Mouse (Mus musculus): Measurements from ENCODE around the gene Mpp2.

Gene Mpp2

DNA sequence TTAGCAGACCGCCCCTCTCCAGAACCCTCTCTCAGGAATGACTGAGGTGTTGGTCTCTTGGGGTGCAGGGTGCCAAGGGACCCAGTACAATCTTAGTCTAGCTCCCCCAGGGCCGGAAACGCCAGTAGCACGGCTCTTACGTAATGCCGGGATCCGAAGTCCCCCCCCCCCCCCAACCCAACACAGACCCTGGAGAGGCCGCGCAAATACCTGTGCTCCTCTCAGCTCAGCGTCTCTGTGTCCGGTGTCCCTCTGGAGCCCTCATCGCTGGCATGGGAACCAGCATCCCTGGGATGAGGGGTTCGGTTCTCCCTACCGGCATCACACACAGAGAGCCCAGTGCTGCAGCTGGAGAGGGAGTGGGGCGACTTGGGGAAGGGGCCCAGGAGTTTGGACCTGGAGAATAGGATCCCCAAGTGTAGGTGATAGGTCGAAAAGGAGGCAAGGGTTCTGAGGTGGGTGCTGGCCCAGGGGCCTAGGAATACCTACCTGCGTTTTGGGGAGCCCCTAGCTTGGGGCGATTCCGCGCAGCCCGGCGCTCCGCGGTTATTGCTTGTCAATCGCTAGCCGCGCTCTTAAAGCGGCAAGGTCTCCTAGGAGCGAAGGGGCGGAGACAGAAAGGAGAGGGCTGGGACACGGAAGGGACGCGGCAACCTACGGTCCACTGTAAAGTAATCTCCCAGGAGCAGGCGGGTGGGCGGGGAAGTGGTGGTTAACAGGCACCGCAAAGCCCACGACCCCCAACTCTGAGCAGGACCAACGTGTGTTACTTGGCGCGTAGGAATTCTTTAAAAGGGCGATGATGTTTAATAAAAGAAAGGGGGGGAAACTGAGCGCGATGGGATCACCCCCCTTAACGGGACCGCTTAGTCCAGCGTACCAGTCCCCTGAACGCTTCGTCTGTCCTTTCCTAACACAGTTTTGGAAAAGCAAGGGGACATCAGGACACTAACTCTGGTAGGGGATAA, at the start of gene Mpp2:
Gene Mpp2 (minus strand): TSS at position 585 of the 968 bp plus-strand sequence.
- in situ Hi-C loops (cut with MboI; ENCODE audit: low sequenced_read_pairs) = no loop called here

GRCm38 (mm10) chr11:102137625-102138446, 49.5 kb upstream of the Mpp2 start:
- in situ Hi-C loops (cut with MboI; ENCODE audit: low sequenced_read_pairs) = loop anchor here (5.0 kb wide), 1 partner anchor 71 kb away; no protein-coding TSS in a partner anchor

DNA sequence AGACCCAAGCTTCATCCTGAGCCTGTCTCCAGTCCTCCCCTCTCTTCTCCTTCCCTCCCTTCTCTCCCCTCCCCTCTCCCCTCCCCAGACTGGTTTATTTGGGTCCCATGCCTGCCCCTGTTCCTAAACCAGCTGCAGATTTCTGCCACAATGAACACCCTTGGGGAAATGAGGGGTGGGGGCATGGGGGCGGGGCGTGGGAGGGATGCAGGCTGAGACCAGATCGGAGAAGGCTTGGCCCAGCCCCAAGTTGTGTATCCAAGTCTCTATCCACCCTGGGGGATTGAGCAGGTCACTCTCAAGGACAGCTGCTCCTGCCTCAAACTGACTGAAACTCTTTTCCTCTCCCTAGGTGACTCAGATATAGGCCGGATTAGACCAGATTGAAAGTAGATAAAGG, 46.2 kb upstream of the Mpp2 start:
- in situ Hi-C loops (cut with MboI; ENCODE audit: low sequenced_read_pairs) = no loop called here

DNA sequence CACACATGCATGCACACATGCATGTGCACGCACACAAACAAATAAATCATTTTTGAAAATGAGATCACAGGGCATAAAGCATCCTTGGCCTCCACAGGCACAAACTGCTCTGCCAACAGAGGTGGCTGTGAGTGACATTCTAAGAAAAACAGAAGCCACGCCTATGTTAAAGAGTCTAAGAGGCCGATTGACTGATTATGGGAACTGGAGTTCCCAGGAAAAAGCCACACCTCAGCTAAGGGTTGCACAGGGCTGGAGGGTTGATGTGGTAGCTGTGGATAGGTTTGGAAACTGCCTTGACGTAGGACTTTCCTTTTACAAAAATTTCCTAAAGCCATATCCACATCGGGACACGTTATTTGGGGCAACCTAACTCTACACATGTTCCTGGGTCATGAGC, 29.1 kb upstream of the Mpp2 start:
- in situ Hi-C loops (cut with MboI; ENCODE audit: low sequenced_read_pairs) = no loop called here

GRCm38 (mm10) chr11:102116241-102116640, 27.9 kb upstream of the Mpp2 start:
- in situ Hi-C loops (cut with MboI; ENCODE audit: low sequenced_read_pairs) = no loop called here

DNA sequence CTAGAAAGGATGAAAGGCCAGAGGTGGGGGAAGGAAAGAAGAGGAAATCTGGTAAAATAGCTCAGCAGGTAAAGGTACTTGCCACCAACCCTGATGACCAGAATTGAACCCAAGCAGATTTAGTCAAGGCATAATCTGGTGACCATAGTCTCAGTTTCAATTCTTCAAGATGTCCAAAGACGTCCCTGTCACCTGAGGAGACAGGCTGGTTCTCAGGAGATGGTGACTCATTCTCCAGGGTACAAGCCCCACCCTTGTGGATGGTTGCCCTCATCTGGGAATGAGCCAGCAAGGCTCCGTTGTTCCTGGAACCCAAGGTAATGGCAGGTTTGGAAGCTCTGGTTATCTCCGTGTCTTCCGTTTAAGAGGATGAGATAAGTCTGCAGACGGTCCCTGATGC, 23.3 kb upstream of the Mpp2 start:
- in situ Hi-C loops (cut with MboI; ENCODE audit: low sequenced_read_pairs) = no loop called here

DNA sequence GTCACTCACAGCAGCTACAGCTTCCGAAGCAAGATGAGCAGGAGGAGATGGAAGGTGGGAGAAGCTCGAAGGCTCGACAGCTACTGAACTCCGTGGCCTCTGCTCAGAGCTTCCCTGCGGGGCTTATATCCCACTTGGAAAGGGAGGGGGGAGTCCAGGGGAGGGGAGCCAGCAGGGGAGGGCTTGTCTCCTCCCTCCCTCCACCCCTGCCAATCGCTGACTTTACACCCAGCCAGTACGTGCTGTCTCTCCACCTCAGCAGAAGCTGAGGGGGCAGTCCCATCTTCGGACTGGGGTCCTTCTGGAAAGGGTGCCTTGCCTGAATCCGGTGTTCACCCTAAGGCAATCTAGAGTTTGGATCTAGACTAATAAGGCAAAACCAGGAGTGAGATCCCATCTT, 19.4 kb upstream of the Mpp2 start, which contains the start of gene Pyy:
Gene Pyy (minus strand): TSS at position 101 of the 400 bp plus-strand sequence.
- in situ Hi-C loops (cut with MboI; ENCODE audit: low sequenced_read_pairs) = no loop called here

DNA sequence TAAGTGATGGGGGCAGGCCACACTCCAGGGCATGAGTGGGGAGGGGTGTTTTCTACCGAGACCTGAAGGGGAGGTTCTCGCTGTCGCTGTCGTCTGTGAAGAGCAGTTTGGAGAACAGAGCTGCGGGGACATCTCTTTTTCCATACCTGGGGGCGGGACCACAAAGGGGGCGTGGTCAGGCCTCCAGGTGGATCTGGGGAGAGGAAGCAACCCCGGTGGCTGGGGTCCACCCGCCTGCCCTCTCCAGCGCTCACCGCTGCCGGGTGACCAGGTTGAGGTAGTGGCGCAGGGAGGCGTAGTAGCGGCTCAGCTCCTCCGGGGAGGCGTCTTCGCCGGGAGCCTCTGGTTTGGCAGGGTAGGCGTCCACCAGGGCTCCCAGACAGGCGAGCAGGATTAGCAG, 18.6 kb upstream of the Mpp2 start:
- in situ Hi-C loops (cut with MboI; ENCODE audit: low sequenced_read_pairs) = no loop called here

DNA sequence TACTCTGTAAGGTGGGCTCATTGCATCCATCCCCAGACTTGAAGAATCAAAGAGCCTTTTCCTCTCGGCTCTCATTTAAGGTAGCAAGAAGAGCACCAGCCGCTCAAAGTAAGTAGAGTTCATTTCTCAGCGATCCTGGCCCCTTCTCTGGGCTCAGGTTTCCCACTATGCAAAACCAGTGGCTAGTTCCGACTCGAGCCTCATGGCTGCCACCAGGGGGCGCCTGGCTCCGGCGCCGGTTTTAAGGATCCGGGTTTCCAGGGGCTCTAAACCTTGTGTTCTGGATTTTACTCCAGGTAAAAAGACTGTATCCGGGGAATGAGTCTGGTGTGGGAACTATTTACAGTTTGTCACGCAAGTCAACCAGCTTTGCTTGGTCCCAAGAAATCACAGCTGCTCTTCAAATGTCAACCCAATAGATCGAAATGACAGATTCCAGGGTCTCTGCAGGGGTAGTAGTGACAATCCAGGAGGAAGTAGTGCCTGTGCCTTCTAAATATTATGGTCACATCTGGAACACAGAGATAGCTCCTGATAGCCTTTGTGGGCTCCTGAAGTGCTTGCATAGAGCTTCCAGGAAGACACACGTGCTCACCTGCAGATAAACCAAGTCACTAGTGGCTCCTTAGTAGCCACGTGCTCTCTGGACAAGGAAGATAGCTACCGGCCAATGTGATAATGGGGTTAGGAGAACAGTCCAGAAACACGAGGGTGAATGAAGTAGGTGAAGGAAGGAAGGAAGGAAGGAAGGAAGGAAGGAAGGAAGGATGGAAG, 14.4 kb upstream of the Mpp2 start:
- in situ Hi-C loops (cut with MboI; ENCODE audit: low sequenced_read_pairs) = no loop called here

DNA sequence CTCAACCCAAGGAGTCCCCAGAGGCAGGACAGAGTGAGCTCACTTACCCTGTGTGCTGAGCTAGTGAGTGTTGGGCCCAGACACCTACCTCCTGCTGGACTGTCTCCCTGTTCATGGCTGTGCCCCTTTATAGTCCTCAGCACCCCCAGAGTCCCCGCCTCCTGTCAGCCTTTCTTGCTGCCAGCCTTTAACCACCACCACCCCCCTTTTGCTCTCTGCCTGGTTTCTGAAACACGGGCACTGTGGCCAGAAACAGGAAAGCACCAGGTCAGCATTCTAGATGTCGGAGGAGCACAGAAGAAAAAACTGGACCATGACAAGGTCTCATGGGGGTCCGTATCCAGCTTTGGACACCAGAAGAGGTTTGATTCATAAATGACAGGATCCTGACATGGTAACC, 12.9 kb upstream of the Mpp2 start, which contains the start of gene Ppy:
Gene Ppy (minus strand): TSS at position 101 of the 400 bp plus-strand sequence.
- in situ Hi-C loops (cut with MboI; ENCODE audit: low sequenced_read_pairs) = no loop called here

DNA sequence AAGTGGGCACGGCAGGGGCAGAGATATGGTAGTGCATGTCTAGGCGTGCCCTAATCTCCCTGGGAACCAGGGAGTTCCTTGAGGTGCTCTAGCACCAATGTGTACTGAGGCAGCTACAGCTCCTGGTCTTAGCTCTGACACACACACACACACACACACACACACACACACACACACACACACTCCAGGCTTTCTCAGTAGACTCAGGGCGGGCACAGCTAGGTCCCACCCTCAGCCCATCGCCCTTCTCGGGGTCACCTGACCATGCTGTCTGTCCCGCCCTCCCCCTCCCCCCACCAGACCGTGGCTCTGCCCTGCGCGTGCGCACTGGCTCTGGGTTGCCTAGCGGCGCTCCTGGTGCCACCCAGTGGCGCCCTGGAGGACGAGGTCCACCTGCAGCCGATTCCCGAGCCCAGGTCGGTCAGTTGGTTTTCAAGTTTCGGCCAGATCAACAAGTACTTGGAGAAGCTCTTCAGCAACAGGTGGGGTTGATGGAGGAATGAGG, 8.6 kb upstream of the Mpp2 start:
- in situ Hi-C loops (cut with MboI; ENCODE audit: low sequenced_read_pairs) = no loop called here

- in situ Hi-C loops (cut with MboI; ENCODE audit: low sequenced_read_pairs) = no loop called here
Observed at GRCm38 (mm10) chr11:102096446-102096845, 8.1 kb upstream of the Mpp2 start.

GRCm38 (mm10) chr11:102095676-102096075, 7.4 kb upstream of the Mpp2 start:
- in situ Hi-C loops (cut with MboI; ENCODE audit: low sequenced_read_pairs) = no loop called here

GRCm38 (mm10) chr11:102089088-102089808, 933 bp upstream of the Mpp2 start:
- in situ Hi-C loops (cut with MboI; ENCODE audit: low sequenced_read_pairs) = no loop called here

DNA sequence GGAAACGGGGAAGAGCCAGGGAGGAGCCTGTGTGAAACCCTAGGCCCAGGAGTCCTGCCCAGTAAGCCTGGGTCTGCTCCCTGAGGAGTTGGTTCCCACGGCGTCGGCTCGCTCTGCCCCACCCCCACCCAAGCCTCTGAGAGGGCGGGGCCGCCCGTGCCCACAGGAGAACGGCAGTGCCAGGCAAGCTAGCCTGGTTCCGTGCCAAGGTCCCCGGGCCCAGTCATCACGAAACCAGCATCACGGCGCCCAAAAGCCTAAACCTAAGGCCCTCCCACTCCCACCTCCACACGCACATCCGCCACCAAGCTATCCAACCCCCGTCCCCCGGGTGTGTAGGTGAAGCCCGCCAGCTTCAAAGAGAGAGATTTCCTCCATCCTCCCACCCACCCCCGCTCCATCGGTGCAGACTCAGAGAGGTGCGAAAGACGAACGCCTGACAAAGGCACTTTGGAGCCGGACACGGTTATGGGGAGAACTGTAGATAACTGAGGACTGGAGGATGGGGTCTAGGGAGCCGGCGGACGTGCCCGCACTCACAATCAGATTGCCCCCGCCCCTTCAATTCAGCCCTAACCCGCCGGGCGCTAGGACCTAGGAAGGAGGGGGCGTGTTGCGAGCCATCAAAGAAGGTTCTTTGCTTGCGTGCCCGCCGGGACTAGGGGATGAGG, 1.1 kb downstream of the Mpp2 start:
- in situ Hi-C loops (cut with MboI; ENCODE audit: low sequenced_read_pairs) = no loop called here

- in situ Hi-C loops (cut with MboI; ENCODE audit: low sequenced_read_pairs) = no loop called here
Observed at GRCm38 (mm10) chr11:102086331-102086730, 2.0 kb downstream of the Mpp2 start.

- in situ Hi-C loops (cut with MboI; ENCODE audit: low sequenced_read_pairs) = no loop called here
Observed at GRCm38 (mm10) chr11:102084159-102084558, 4.2 kb downstream of the Mpp2 start.

- in situ Hi-C loops (cut with MboI; ENCODE audit: low sequenced_read_pairs) = no loop called here
Observed at GRCm38 (mm10) chr11:102083193-102083592, 5.1 kb downstream of the Mpp2 start.

- in situ Hi-C loops (cut with MboI; ENCODE audit: low sequenced_read_pairs) = no loop called here
Observed at GRCm38 (mm10) chr11:102082322-102082721, 6.0 kb downstream of the Mpp2 start.

Data from CH12F3 (cell line).